Mouse (Mus musculus): ENCODE measurements around the gene Rcvrn.

Rcvrn gene

GRCm38 (mm10) chr11:67694703-67695376 is at the start of gene Rcvrn:
Gene Rcvrn (plus strand): TSS chr11:67695326.
- no peak for DNase-seq (ENCODE audit: low read depth, low spot score)

- peak; percentile 87 for DNase-seq (ENCODE audit: low read depth, low spot score)
These were observed 47.4 kb upstream of the Rcvrn start for GRCm38 (mm10) chr11:67647745-67648144.

GRCm38 (mm10) chr11:67648651-67649407 is 46.3 kb upstream of the Rcvrn start:
- peak; percentile 91 for DNase-seq (ENCODE audit: low read depth, low spot score)

DNA sequence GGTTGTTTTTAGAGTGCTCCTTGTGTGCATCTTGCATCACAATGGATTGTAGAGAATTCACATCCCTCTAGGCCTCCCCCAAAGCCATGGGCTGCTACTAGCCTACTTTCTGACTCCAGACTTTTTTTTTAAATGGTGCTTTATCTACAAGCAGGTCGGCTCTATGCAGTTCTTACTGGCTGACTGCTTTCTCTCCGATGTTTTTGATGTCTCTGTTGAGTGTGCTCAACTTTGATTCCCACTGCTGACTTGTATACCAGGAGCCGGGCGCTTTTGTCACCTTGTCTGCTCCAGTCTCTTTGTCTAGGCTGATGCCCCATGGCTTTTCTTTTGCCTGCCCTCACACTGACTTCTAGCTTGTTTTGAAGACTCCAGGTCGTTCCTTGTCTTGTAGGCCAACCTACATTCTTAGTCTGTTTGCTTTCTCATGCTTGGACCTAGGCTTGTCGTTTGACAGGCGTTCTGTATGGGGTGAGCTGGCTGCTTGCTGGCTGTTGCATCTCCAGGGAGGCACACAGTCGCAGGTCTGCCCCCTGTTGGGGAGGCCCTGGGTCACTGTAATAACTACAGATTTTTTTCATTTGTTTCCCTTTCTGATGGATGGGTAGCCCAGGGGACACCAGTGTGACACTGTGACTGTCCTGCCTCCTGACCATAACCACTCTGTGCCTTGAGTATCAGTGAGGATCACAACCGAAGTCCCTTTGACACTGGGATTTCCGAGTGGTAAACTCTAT is 45.0 kb upstream of the Rcvrn start:
- DNase-seq (ENCODE audit: low read depth, low spot score) = peak; percentile 41

- DNase-seq (ENCODE audit: low read depth, low spot score) = no peak
These were observed 43.4 kb upstream of the Rcvrn start for GRCm38 (mm10) chr11:67651731-67652130.

GRCm38 (mm10) chr11:67652194-67652892 is 42.8 kb upstream of the Rcvrn start:
- peak; percentile 97 for DNase-seq (ENCODE audit: low read depth, low spot score)

DNA sequence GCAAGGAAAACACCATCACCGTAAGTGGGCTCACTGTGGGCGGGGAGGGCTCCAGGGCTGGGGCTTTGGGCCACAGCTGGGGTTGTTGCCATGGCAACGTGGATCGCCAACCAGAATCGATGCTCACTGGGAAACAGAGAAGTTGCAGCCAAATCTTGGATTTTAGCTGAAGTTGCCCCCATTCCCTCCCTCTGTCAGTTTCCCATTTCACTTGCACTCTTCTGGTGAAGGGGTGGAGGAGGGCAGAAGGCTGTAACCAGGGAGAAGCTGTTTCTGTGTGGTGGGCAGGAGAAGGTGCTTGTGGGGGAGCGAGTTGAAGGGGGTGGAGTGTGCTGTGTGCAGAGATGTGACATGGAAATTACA is 42.3 kb upstream of the Rcvrn start:
- DNase-seq (ENCODE audit: low read depth, low spot score) = peak; percentile 88

DNA sequence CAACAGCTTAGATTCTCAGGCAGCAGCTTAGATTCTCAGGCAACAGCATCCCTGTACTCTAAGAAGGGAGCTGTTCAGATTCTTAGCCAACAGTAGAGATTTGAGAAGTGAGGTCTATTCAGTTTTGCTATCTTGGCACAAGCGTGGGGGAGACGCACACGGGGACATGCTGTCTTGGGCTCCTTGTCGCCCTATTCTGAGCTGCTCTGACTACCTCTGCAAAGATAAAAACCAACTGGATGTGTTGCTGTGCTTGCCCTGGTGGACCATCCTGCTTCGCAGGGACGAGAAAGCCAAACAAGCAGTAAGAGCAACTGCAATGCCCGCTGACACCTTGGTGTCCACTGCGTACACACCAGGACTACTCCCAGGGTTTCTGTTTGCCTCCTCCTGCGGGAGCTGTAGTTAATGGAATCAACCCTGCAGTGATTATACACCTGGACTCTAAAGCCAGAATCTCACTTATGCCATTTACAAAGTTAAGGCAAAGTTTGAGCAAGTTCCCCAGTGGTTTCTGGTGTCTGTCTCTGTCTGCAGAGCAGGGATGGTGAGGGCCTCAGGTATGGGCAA is 41.5 kb upstream of the Rcvrn start:
- peak; percentile 40 for DNase-seq (ENCODE audit: low read depth, low spot score)

- DNase-seq (ENCODE audit: low read depth, low spot score) = peak; percentile 62
These were observed 40.6 kb upstream of the Rcvrn start for GRCm38 (mm10) chr11:67654514-67654913.

DNA sequence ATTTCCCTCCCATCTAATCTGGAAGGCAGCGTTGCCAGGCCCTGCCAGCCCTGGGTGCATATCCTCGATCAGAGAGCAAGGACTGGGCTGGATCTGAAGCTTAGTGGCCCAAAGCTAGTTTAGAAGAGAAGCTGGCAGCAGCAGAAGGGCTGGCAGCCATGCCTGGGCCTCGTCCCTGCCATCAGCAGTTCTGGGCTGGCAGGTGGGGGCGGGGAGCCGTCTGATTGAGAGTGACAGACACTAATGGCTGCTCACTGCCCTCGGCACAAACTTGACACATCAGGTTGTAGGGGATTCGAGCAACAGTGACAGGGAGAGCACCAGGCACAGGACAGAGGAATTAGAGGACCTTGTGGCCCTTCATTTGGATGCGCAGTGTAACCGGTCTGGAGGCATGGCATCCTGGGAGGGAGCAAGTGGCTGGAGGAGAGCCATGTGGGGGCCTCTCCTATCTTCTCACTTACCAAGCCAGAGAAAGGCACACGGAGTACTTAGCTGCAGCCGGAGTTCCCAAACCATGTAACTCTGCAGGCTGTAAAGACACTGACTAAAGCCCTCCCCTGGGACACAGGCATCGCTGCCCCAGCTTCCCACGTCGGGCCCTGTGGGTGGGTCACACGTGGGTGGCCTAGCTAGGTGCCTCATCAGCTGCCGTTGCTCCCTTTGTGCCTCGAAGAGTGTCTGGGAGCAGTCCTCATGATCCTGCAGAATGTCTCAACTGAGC is 39.7 kb upstream of the Rcvrn start:
- DNase-seq (ENCODE audit: low read depth, low spot score) = peak; percentile 87

GRCm38 (mm10) chr11:67656366-67656765 is 38.8 kb upstream of the Rcvrn start:
- no peak for DNase-seq (ENCODE audit: low read depth, low spot score)

GRCm38 (mm10) chr11:67656811-67657210 is 38.3 kb upstream of the Rcvrn start:
- DNase-seq (ENCODE audit: low read depth, low spot score) = no peak

GRCm38 (mm10) chr11:67657685-67658382 is 37.3 kb upstream of the Rcvrn start:
- peak; percentile 85 for DNase-seq (ENCODE audit: low read depth, low spot score)

GRCm38 (mm10) chr11:67661465-67661864 is 33.7 kb upstream of the Rcvrn start:
- peak; percentile 52 for DNase-seq (ENCODE audit: low read depth, low spot score)

GRCm38 (mm10) chr11:67663437-67663836 is 31.7 kb upstream of the Rcvrn start:
- no peak for DNase-seq (ENCODE audit: low read depth, low spot score)

DNA sequence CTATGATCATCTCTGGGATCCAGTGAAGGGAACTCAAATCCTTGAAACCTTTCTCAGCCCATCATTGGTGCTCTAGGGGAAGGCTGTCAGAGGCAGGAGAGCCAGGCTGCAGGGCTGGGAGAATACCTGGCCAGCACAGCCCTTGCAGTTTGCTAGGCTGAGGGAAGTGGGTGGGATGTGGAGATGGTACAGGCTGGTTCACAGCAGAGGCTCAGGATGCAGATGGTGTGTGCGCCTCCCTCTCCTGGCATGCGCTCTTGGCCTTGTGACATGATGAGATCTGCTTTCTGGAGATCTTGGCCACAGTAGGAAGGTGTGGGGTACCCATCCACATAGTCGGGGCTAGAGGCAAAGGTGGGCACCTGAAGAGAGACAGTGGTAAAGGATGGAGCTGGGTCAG is 30.9 kb upstream of the Rcvrn start:
- peak; percentile 97 for DNase-seq (ENCODE audit: low read depth, low spot score)

GRCm38 (mm10) chr11:67664918-67665317 is 30.2 kb upstream of the Rcvrn start:
- peak; percentile 83 for DNase-seq (ENCODE audit: low read depth, low spot score)

GRCm38 (mm10) chr11:67666129-67666528 is 29.0 kb upstream of the Rcvrn start:
- DNase-seq (ENCODE audit: low read depth, low spot score) = peak; percentile 78

DNA sequence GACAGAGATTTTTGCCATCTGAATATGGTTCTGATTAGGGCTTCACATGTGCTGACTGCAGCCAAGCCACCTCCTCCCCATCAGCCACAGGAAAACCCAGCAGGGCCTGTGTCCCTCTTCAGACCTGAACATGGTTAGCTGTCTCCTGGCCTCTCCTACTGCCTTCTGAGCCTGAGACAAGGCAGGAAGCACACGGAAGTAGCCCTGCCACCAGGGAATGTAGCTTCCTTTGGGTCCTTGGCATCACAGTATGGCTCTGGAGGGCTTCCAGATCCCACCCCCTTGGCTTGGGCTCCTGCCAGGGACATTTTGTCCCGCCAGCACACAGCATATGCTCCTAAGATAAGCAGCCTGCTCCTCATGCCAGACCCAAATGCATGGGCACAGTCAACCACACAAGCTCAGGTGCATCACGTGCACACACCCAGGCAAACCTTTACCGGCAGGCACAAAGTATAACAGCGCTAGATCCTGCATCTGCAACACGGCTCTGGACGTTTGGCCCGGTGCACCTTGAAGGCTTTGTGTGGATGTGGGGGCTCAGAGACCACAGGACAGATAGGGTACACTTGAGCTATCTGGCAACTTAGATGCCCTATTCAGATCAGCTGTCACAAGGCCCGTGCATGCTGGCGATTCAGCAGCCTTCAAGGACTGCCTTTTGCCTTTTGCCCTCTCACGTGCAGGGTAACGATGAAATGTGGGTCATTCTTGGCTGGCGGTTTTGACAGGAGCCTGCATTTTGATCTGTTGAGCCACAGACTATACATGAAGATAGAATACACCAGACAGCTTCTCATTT is 27.4 kb upstream of the Rcvrn start:
- peak; percentile 96 for DNase-seq (ENCODE audit: low read depth, low spot score)

All from brain, adult 2 months (tissue).